Mouse (Mus musculus) heart, adult 2 months (tissue): ENCODE data around the gene Dmrt1. TPM values are rescaled to one million over a fixed set of nuclear protein-coding genes. Genes with fewer than 3 reads are reported as not detected.
A peak's percentile ranks its signal among the peaks of the same experiment; 100 is the strongest.

ENCODE experiments used
- DNase-seq, 2 experiments: peaks; one replicate each; pipeline ENCODE4 v3.0.0; 2021
- H3K27ac ChIP-seq: fragments of 200-600 bp; 2 replicates; pipeline ENCODE4 v1.8.1; 2022
- H3K27me3 ChIP-seq: fragments of 200-500 bp; 2 replicates; pipeline ENCODE4 v1.6.1; 2012; ENCODE audit warnings: mild to moderate bottlenecking, low read length, inconsistent platforms, mixed read lengths; ENCODE audit not compliant: control insufficient read depth, insufficient read depth
- H3K36me3 ChIP-seq: fragments of 200-500 bp; 2 replicates; pipeline ENCODE4 v1.6.1; 2012; ENCODE audit warnings: low read length, inconsistent platforms; ENCODE audit not compliant: control insufficient read depth, insufficient read depth
- H3K4me1 ChIP-seq: fragments of 200-500 bp; 2 replicates; pipeline ENCODE4 v1.6.1; 2011; ENCODE audit warnings: low read length; ENCODE audit not compliant: control insufficient read depth, insufficient read depth
- H3K4me3 ChIP-seq: fragments of 200-600 bp; 2 replicates; pipeline ENCODE4 v1.8.1; 2022
- H3K79me2 ChIP-seq: fragments of 200-500 bp; replicated peaks from 2 replicates; pipeline ENCODE4 v1.6.1; 2012; ENCODE audit warnings: mild to moderate bottlenecking, inconsistent platforms, low read length, moderate library complexity, mixed read lengths; ENCODE audit not compliant: control insufficient read depth, insufficient read depth
- H3K9ac ChIP-seq: fragments of 200-500 bp; 2 replicates; pipeline ENCODE4 v1.6.1; 2012; ENCODE audit warnings: low read depth, mild to moderate bottlenecking, control low read depth, inconsistent platforms, low read length, mixed read lengths
- CTCF ChIP-seq: fragments of 200-600 bp; IDR thresholded peaks from 2 replicates; pipeline ENCODE4 v1.8.1; 2022; ENCODE audit warnings: antibody characterized with exemption, mild to moderate bottlenecking, moderate library complexity
- EP300 ChIP-seq: fragments of 200-500 bp; IDR thresholded peaks from 2 replicates; pipeline ENCODE4 v1.6.1; 2011; ENCODE audit warnings: low read depth, low read length, control low read depth; ENCODE audit not compliant: insufficient read depth
- POLR2A ChIP-seq: fragments of 200-500 bp; IDR thresholded peaks from 2 replicates; pipeline ENCODE4 v1.6.1; 2011; ENCODE audit warnings: mild to moderate bottlenecking, low read depth, low read length, control low read depth; ENCODE audit not compliant: insufficient read depth
- WGBS: fragments of 180-500 bp; shearing (Covaris S2); methylation state at CpG from one replicate; pipeline ENCODE4 v1.1.7; 2018; 5-methylcytosine and 5-hydroxymethylcytosine counted together
- intact Hi-C: fragments of 180-260 bp; cut with DNase I; formaldehyde crosslinking; loops from one replicate; pipeline ENCODE4 v1.15.1; 2025
- polyA plus RNA-seq: library from polyadenylated mRNA; depleted of rRNA; stranded (reverse); fragments of >200 nt; gene quantifications from 2 replicates; pipeline ENCODE4 v1.2.3, GENCODE M21; 2012
- total RNA-seq, 2 experiments: library from RNA; stranded (reverse); gene quantifications; 2 replicates each; pipeline ENCODE4 v1.2.3; 2021

Dmrt1 gene
- total and polyA plus RNA-seq, 3 experiments = not detected

DNA sequence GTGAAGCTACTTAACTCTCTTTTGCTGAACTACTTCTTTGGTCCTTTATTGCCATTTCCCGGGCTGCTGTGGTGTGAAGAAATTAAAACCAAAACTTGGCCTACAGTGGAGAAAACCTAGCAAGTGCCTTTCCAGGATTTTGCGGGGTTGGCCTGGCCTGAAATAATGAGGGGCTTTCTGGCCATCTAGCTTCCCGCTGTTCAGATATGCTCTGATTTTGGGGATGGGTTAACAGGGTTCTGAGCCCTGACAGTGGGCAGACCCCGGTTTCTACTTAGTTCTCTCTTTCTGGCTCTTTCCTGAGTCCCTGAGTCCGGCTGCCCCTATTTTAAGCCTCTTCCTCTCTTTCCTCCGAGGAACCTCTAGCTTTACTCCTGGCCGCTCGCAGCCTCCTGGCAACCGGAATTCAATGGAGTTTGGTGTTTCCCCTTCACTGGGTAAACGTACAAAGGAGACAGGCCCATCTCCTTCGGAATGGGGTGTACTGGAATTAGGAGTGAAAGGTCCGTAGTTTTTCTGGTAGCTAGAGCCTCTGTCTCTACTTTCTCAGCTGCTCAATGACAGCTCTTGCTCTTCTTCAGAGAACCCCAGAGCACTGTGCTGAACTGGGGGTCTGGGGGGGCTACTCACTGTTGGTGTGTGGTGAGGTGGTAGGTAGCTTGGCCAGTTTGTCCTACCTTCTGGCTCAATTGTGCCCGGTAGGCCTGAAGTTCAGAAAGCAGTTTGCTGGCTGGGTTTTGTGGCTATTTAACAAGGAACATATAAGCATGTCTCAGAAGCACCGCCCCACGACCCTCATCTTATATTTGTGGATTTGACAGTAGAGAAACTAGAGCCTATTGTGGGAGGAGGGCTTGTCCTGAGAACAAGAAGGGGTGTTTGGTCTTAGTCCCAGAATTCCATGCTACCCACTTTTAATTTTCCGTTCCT is 106.7 kb downstream of the Dmrt1 start:
- WGBS = 20% methylated on average over 16 of the region's 16 CpGs

DNA sequence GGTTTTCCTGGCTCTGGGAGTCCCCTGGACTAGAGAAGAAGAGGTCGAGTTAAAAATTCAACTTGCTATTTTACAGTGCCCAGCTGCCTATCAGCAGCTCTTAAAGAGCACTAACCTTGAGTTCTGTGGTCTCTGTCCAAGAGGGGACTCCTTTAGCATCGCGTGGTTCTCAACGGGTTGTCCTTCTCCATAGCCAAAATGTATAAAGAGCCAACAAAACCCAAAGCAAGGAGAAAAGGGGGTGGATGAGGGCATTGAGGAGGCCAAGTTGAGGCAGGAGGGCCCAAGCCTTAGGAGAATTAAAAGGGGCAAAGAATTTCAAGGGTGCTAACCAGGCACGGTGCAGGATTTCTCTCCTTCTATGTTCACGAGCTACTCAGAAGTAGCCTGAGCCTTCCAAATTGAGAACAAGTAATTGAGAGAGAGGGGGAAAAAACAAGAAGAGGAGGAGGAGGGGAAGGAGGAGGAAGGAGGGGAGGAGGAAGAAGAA is 107.4 kb downstream of the Dmrt1 start:
- Histone ChIP-seq H3K4me1 (no peaks in the 10 kb centered on the region), H3K4me3 (no peak overlapping the region), H3K27ac (no peak overlapping the region), H3K79me2 (no peaks in the 10 kb centered on the region), H3K36me3 (no peaks in the 10 kb centered on the region), H3K9ac (no peak overlapping the region), H3K27me3 (peaks cover 38% of the 10 kb centered on the region)
- 21% methylated on average over 6 of the region's 6 CpGs for WGBS
- intact Hi-C loops = no loop called here
- no peak for TF ChIP-seq EP300
- TF ChIP-seq CTCF = no peak
- TF ChIP-seq POLR2A = no peak
- DNase-seq = no peak

More for the DNA sequence above, 106.7 kb downstream of the Dmrt1 start:
- TF ChIP-seq POLR2A (no peak), CTCF (no peak), EP300 (no peak)
- no peaks in the 10 kb centered on the region for H3K79me2 ChIP-seq
- no peak overlapping the region for H3K27ac ChIP-seq
- no peak overlapping the region for H3K4me3 ChIP-seq
- peaks cover 41% of the 10 kb centered on the region for H3K27me3 ChIP-seq
- H3K4me1 ChIP-seq = no peaks in the 10 kb centered on the region
- intact Hi-C loops = no loop called here
- H3K36me3 ChIP-seq = no peaks in the 10 kb centered on the region
- no peak for DNase-seq
- H3K9ac ChIP-seq = no peak overlapping the region

DNA sequence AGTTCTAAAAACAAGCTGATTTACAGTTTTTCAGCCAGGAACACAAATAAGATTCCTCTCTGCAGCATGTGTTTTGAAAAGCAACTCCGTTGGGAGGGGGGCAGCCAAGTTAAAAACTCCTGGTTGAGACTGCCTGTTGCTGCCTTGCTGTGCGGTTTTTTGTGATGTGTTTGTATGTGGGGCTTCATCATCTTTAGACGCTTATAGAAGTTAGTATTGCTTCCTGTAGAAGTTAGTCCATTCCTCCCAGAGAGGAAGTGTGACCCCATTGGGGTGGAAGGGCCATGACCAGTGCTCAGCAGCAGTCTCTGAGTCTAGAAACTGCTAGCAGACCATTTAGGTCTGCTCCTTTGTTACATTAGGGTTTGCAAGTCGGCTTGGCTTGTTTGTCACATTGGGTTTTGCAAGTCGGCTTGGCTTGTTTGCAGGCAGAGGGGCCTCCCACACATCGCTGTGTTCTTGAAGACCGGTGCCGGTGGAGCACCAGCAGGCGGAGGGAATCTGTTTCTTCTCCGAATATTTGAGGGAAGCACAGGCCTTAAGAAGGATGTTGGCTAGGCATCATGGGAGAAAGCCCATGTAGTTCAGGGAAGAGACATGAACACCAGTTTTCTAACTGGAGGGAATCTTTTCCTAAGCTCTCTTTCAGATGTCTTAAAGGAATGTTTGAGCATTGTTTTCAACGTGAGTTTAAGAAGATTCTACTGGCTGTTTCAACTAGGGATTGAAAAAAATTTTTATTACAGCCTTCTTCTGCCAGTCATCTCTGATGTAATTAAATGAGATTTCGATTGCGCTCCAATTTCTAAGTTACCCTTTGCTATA is 108.3 kb downstream of the Dmrt1 start:
- H3K4me3 ChIP-seq = no peak overlapping the region
- 19% methylated on average over 13 of the region's 13 CpGs for WGBS
- no peaks in the 10 kb centered on the region for H3K36me3 ChIP-seq
- H3K79me2 ChIP-seq = no peaks in the 10 kb centered on the region
- H3K27me3 ChIP-seq = peaks cover 36% of the 10 kb centered on the region
- no peak overlapping the region for H3K27ac ChIP-seq
- no peak overlapping the region for H3K9ac ChIP-seq
- TF ChIP-seq EP300 (no peak), CTCF (no peak), POLR2A (no peak)
- DNase-seq = no peak
- intact Hi-C loops = no loop called here
- H3K4me1 ChIP-seq = no peaks in the 10 kb centered on the region

DNA sequence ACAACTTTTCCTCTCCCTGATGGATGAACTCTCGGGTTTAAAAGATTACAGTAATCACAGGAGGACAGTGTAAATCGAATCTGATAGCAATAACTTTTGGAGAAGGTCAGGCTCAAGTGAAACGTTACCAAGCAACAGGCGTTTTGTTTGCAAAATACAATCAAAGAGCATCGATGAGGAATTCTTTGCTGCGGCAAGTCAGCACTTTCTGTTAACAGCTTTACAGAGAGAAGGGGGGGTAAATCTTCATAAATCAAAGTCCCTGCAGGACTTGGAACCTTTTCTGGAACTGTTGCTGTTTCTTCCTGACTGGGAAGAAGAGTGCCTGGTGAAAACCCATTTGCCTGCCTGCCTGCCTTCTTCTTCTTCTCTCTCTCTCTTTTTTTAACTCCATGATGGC is 110.5 kb downstream of the Dmrt1 start:
- Histone ChIP-seq H3K27me3 (peaks cover 22% of the 10 kb centered on the region), H3K36me3 (no peaks in the 10 kb centered on the region), H3K4me3 (no peak overlapping the region), H3K79me2 (no peaks in the 10 kb centered on the region), H3K27ac (no peak overlapping the region), H3K9ac (no peak overlapping the region), H3K4me1 (no peaks in the 10 kb centered on the region)
- intact Hi-C loops = no loop called here
- no peak for TF ChIP-seq EP300
- TF ChIP-seq POLR2A = no peak
- no peak for TF ChIP-seq CTCF
- no peak for DNase-seq
- 33% methylated on average over 6 of the region's 6 CpGs for WGBS

DNA sequence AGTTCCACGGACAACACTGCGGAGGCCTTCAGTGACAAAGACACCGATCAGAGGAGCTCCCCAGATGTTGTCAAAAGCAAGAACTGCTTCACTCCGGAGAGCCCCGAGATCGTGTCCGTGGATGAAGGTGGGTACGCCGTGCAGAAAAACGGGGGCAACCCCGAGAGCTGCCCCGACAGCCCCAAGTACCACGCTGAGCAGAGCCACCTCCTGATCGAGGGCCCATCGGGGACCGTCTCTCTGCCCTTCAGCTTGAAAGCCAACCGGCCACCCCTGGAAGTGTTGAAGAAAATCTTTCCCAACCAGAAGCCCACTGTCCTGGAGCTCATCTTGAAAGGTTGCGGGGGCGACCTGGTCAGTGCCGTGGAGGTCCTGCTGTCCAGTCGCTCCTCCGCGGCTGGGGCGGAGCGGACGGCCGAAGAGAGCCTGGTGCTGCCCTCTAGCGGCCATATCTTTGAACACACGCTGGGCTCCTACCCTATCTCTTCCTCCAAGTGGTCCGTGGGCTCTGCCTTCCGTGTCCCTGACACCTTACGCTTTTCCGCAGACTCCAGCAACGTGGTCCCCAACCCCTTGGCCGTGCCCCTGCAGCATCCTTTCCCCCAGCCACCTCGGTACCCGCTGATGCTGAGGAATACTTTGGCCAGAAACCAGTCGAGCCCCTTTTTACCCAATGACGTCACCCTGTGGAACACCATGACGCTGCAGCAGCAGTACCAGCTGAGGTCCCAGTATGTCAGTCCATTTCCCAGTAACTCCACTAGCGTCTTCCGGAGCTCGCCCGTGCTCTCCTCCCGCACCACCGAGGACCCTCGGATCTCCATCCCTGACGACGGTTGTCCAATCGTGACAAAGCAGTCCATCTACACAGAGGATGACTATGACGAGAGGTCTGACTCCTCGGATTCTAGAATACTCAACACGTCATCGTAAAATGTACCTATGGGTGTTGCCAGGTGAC is 117.2 kb downstream of the Dmrt1 start:
- H3K9ac ChIP-seq = no peak overlapping the region
- H3K4me3 ChIP-seq = no peak overlapping the region
- DNase-seq = peak; percentile 60 to 77
- intact Hi-C loops = loop anchor here (5.0 to 10.0 kb wide), 3 partner anchors 280 to 518 kb away; no protein-coding TSS in a partner anchor
- WGBS = 32% methylated on average over 54 of the region's 54 CpGs
- peaks cover 7% of the 10 kb centered on the region for H3K27me3 ChIP-seq
- no peak for TF ChIP-seq POLR2A
- peak; percentile 88 for TF ChIP-seq CTCF
- TF ChIP-seq EP300 = no peak
- H3K27ac ChIP-seq = no peak overlapping the region
- H3K4me1 ChIP-seq = no peaks in the 10 kb centered on the region
- no peaks in the 10 kb centered on the region for H3K79me2 ChIP-seq
- H3K36me3 ChIP-seq = no peaks in the 10 kb centered on the region
